Mouse (Mus musculus): Measurements from ENCODE around the gene Xdh. TPM values are rescaled to one million over a fixed set of nuclear protein-coding genes. Genes with fewer than 3 reads are reported as not detected.

The Xdh gene
- polyA plus RNA-seq, 1 experiment = 25.2 TPM

- Histone ChIP-seq H3K4me1 (replicated peaks; ENCODE audit: control insufficient read depth, insufficient read depth, low read length) (peaks cover 12% of the 10 kb centered on the region), H3K27me3 (ENCODE audit: control insufficient read depth, insufficient read depth, low read length) (no peaks in the 10 kb centered on the region), H3K4me3 (ENCODE audit: control insufficient read depth, insufficient read depth, low read length) (no peak overlapping the region), H3K36me3 (ENCODE audit: control insufficient read depth, insufficient read depth, low read length) (no peaks in the 10 kb centered on the region), H3K27ac (ENCODE audit: control insufficient read depth, insufficient read depth, low read length) (no peak overlapping the region)
- no peak for DNase-seq
- no peak for TF ChIP-seq CTCF (IDR thresholded peaks at IDR 0.05; ENCODE audit: borderline replicate concordance, control insufficient read depth, extremely low read depth, insufficient read depth, low read length, poor library complexity)
- no peak for TF ChIP-seq POLR2A (IDR thresholded peaks at IDR 0.05; ENCODE audit: control insufficient read depth, extremely low read depth, insufficient read depth, low read length, poor library complexity)
- WGBS = 89% methylated on average over 5 of the region's 5 CpGs
Measured at GRCm38 (mm10) chr17:73946856-73947255, 3.1 kb downstream of the Xdh start.

- TF ChIP-seq CTCF (IDR thresholded peaks at IDR 0.05; ENCODE audit: borderline replicate concordance, control insufficient read depth, extremely low read depth, insufficient read depth, low read length, poor library complexity) (no peak), POLR2A (IDR thresholded peaks at IDR 0.05; ENCODE audit: control insufficient read depth, extremely low read depth, insufficient read depth, low read length, poor library complexity) (no peak)
- DNase-seq = no peak
- no peak overlapping the region for H3K27ac ChIP-seq (ENCODE audit: control insufficient read depth, insufficient read depth, low read length)
- H3K36me3 ChIP-seq (ENCODE audit: control insufficient read depth, insufficient read depth, low read length) = no peaks in the 10 kb centered on the region
- no peaks in the 10 kb centered on the region for H3K27me3 ChIP-seq (ENCODE audit: control insufficient read depth, insufficient read depth, low read length)
- 84% methylated on average over 5 of the region's 5 CpGs for WGBS
- H3K4me1 ChIP-seq (replicated peaks; ENCODE audit: control insufficient read depth, insufficient read depth, low read length) = peaks cover 3% of the 10 kb centered on the region
- H3K4me3 ChIP-seq (ENCODE audit: control insufficient read depth, insufficient read depth, low read length) = no peak overlapping the region
Measured at GRCm38 (mm10) chr17:73944661-73945060, 5.3 kb downstream of the Xdh start.

GRCm38 (mm10) chr17:73942268-73942962 lies 7.6 kb downstream of the Xdh start:
- Histone ChIP-seq H3K36me3 (ENCODE audit: control insufficient read depth, insufficient read depth, low read length) (no peaks in the 10 kb centered on the region), H3K27me3 (ENCODE audit: control insufficient read depth, insufficient read depth, low read length) (no peaks in the 10 kb centered on the region), H3K4me1 (replicated peaks; ENCODE audit: control insufficient read depth, insufficient read depth, low read length) (peaks cover 2% of the 10 kb centered on the region; the same call in 1 of the 2 replicates), H3K27ac (ENCODE audit: control insufficient read depth, insufficient read depth, low read length) (peak overlapping the region; percentile 8; the same call in 1 of the 2 replicates), H3K4me3 (ENCODE audit: control insufficient read depth, insufficient read depth, low read length) (no peak overlapping the region)
- TF ChIP-seq CTCF (IDR thresholded peaks at IDR 0.05; ENCODE audit: borderline replicate concordance, control insufficient read depth, extremely low read depth, insufficient read depth, low read length, poor library complexity) = no peak
- no peak for TF ChIP-seq POLR2A (IDR thresholded peaks at IDR 0.05; ENCODE audit: control insufficient read depth, extremely low read depth, insufficient read depth, low read length, poor library complexity)
- WGBS = 30% methylated on average over 3 of the region's 3 CpGs
- no peak for DNase-seq

GRCm38 (mm10) chr17:73941816-73942215 lies 8.2 kb downstream of the Xdh start:
- no peak overlapping the region for H3K27ac ChIP-seq (ENCODE audit: control insufficient read depth, insufficient read depth, low read length)
- peaks cover 2% of the 10 kb centered on the region; the same call in 1 of the 2 replicates for H3K4me1 ChIP-seq (replicated peaks; ENCODE audit: control insufficient read depth, insufficient read depth, low read length)
- whole genome bisulfite sequencing = 55% methylated on average over 3 of the region's 3 CpGs
- no peak for DNase-seq
- H3K36me3 ChIP-seq (ENCODE audit: control insufficient read depth, insufficient read depth, low read length) = no peaks in the 10 kb centered on the region
- H3K4me3 ChIP-seq (ENCODE audit: control insufficient read depth, insufficient read depth, low read length) = no peak overlapping the region
- TF ChIP-seq POLR2A (IDR thresholded peaks at IDR 0.05; ENCODE audit: control insufficient read depth, extremely low read depth, insufficient read depth, low read length, poor library complexity) = no peak
- no peak for TF ChIP-seq CTCF (IDR thresholded peaks at IDR 0.05; ENCODE audit: borderline replicate concordance, control insufficient read depth, extremely low read depth, insufficient read depth, low read length, poor library complexity)
- H3K27me3 ChIP-seq (ENCODE audit: control insufficient read depth, insufficient read depth, low read length) = no peaks in the 10 kb centered on the region

GRCm38 (mm10) chr17:73937073-73937472 lies 12.9 kb downstream of the Xdh start:
- no peak overlapping the region for H3K4me3 ChIP-seq (ENCODE audit: control insufficient read depth, insufficient read depth, low read length)
- 74% methylated on average over 7 of the region's 7 CpGs for WGBS
- no peaks in the 10 kb centered on the region for H3K4me1 ChIP-seq (replicated peaks; ENCODE audit: control insufficient read depth, insufficient read depth, low read length)
- no peak for DNase-seq
- no peaks in the 10 kb centered on the region for H3K36me3 ChIP-seq (ENCODE audit: control insufficient read depth, insufficient read depth, low read length)
- TF ChIP-seq CTCF (IDR thresholded peaks at IDR 0.05; ENCODE audit: borderline replicate concordance, control insufficient read depth, extremely low read depth, insufficient read depth, low read length, poor library complexity) (no peak), POLR2A (IDR thresholded peaks at IDR 0.05; ENCODE audit: control insufficient read depth, extremely low read depth, insufficient read depth, low read length, poor library complexity) (no peak)
- H3K27me3 ChIP-seq (ENCODE audit: control insufficient read depth, insufficient read depth, low read length) = no peaks in the 10 kb centered on the region
- no peak overlapping the region for H3K27ac ChIP-seq (ENCODE audit: control insufficient read depth, insufficient read depth, low read length)

- WGBS = 55% methylated on average over 4 of the region's 4 CpGs
- Histone ChIP-seq H3K4me1 (replicated peaks; ENCODE audit: control insufficient read depth, insufficient read depth, low read length) (no peaks in the 10 kb centered on the region), H3K27me3 (ENCODE audit: control insufficient read depth, insufficient read depth, low read length) (no peaks in the 10 kb centered on the region), H3K27ac (ENCODE audit: control insufficient read depth, insufficient read depth, low read length) (no peak overlapping the region), H3K36me3 (ENCODE audit: control insufficient read depth, insufficient read depth, low read length) (no peaks in the 10 kb centered on the region), H3K4me3 (ENCODE audit: control insufficient read depth, insufficient read depth, low read length) (no peak overlapping the region)
- TF ChIP-seq POLR2A (IDR thresholded peaks at IDR 0.05; ENCODE audit: control insufficient read depth, extremely low read depth, insufficient read depth, low read length, poor library complexity) (no peak), CTCF (IDR thresholded peaks at IDR 0.05; ENCODE audit: borderline replicate concordance, control insufficient read depth, extremely low read depth, insufficient read depth, low read length, poor library complexity) (no peak)
- no peak for DNase-seq
Measured at GRCm38 (mm10) chr17:73935163-73935562, 14.8 kb downstream of the Xdh start.

Data from thymus, adult 2 months (tissue).